Mouse (Mus musculus) bone marrow macrophage, adult 2 months (primary cell): ENCODE data around the gene Gm45753. TPM values are rescaled to one million over a fixed set of nuclear protein-coding genes. Genes with fewer than 3 reads are reported as not detected.

ENCODE experiments used
- H3K27ac ChIP-seq: 2 replicates; pipeline ENCODE4 v1.5.1; 2012; ENCODE audit warnings: low read depth, low read length; ENCODE audit not compliant: insufficient read depth
- H3K4me1 ChIP-seq: 2 replicates; pipeline ENCODE4 v1.6.1; 2012; ENCODE audit warnings: low read length; ENCODE audit not compliant: control insufficient read depth, insufficient read depth
- H3K4me3 ChIP-seq: 2 replicates; pipeline ENCODE4 v1.5.1; 2012; ENCODE audit warnings: mild to moderate bottlenecking, low read length, moderate library complexity; ENCODE audit not compliant: insufficient read depth
- POLR2A ChIP-seq: IDR thresholded peaks from 2 replicates; pipeline ENCODE4 v1.6.1; 2012; ENCODE audit warnings: mild to moderate bottlenecking, low read depth, low read length, borderline replicate concordance
- polyA plus RNA-seq: library from polyadenylated mRNA; stranded (reverse); fragments of >200 nt; gene quantifications from 2 replicates; pipeline ENCODE4 v1.2.4, GENCODE M21; 2012; ENCODE audit not compliant: missing spikeins, insufficient read depth, insufficient read length

The Gm45753 gene
- polyA plus RNA-seq, 1 experiment: not detected

- no peak for TF ChIP-seq POLR2A
- H3K4me1 ChIP-seq: no peaks in the 10 kb centered on the region
- H3K4me3 ChIP-seq: no peak overlapping the region
- H3K27ac ChIP-seq: no peak overlapping the region
Measured at GRCm38 (mm10) chr8:45233256-45233655, 75.0 kb downstream of the Gm45753 start.

Other genes with a start within 250 kb of the Gm45753 start
- gene Mtnr1a, start 239.3 kb downstream of the Gm45753 start, polyA plus RNA-seq: not detected in 2 replicates
- not detected in 2 replicates for gene F11, start 46.4 kb downstream of the Gm45753 start, polyA plus RNA-seq
- 0.15 and 0.24 TPM in 2 replicates for gene Klkb1, start 13.6 kb downstream of the Gm45753 start, polyA plus RNA-seq
- 59.1 and 61.2 TPM in 2 replicates for gene Cyp4v3, start 24.8 kb upstream of the Gm45753 start, polyA plus RNA-seq
- gene Fam149a, start 73.8 kb upstream of the Gm45753 start, polyA plus RNA-seq: 0.29 and 0.50 TPM in 2 replicates
- gene Tlr3, start 102.6 kb upstream of the Gm45753 start, polyA plus RNA-seq: 13.9 and 14.3 TPM in 2 replicates
- gene Sorbs2, start 199.3 kb upstream of the Gm45753 start, polyA plus RNA-seq: 0.43 TPM in 1 of 2 replicates, not detected in the other